Mouse (Mus musculus) heart, embryonic 12.5 days (tissue): ENCODE results near the gene Ifna6. TPM values are rescaled to one million over a fixed set of nuclear protein-coding genes. Genes with fewer than 3 reads are reported as not detected.

Experiments used
- ATAC-seq: fragments of 200-750 bp; cut with Nextera tagmentation; 2 replicates; pipeline ENCODE4 v1.8.0; 2017; ENCODE audit warnings: moderate TSS enrichment, moderate library complexity; ENCODE audit not compliant: insufficient number of reproducible peaks, low FRiP score
- H3K27ac ChIP-seq: fragments of 300-500 bp; sonication (generic); 2 replicates; pipeline ENCODE4 v1.5.1; 2016; ENCODE audit warnings: mild to moderate bottlenecking, moderate library complexity; ENCODE audit not compliant: poor library complexity, severe bottlenecking
- H3K27me3 ChIP-seq: fragments of 300-500 bp; sonication (generic); replicated peaks from 2 replicates; pipeline ENCODE4 v1.6.1; 2016; ENCODE audit warnings: mild to moderate bottlenecking, moderate library complexity
- H3K36me3 ChIP-seq: fragments of 300-500 bp; sonication (generic); 2 replicates; pipeline ENCODE4 v1.6.1; 2016; ENCODE audit warnings: mild to moderate bottlenecking, moderate library complexity
- H3K4me1 ChIP-seq: fragments of 300-500 bp; sonication (generic); replicated peaks from 2 replicates; pipeline ENCODE4 v1.6.1; 2016; ENCODE audit warnings: mild to moderate bottlenecking
- H3K4me2 ChIP-seq: fragments of 300-500 bp; sonication (generic); 2 replicates; pipeline ENCODE4 v1.6.1; 2016; ENCODE audit warnings: mild to moderate bottlenecking, moderate library complexity
- H3K4me3 ChIP-seq: fragments of 300-500 bp; sonication (generic); 2 replicates; pipeline ENCODE4 v1.5.1; 2016; ENCODE audit warnings: mild to moderate bottlenecking
- H3K9ac ChIP-seq: fragments of 300-500 bp; sonication (generic); 2 replicates; pipeline ENCODE4 v1.6.1; 2016; ENCODE audit warnings: mild to moderate bottlenecking, moderate library complexity
- H3K9me3 ChIP-seq: fragments of 300-500 bp; sonication (generic); replicated peaks from 2 replicates; pipeline ENCODE4 v1.6.1; 2016; ENCODE audit warnings: mild to moderate bottlenecking, moderate library complexity
- WGBS: fragments of 180-500 bp; shearing (Covaris S2); methylation state at CpG from one replicate; pipeline ENCODE4 v1.1.7; 2016; 5-methylcytosine and 5-hydroxymethylcytosine counted together
- polyA plus RNA-seq: library from polyadenylated mRNA; unstranded; fragments of >200 nt; fragmentation: Nextera tagmentation; extraction: Ambion mirVana; gene quantifications from 2 replicates; pipeline ENCODE4 v1.2.1, GENCODE M21; 2016

Gene Ifna6
- polyA plus RNA-seq, 1 experiment from 2014 or later: not detected

DNA sequence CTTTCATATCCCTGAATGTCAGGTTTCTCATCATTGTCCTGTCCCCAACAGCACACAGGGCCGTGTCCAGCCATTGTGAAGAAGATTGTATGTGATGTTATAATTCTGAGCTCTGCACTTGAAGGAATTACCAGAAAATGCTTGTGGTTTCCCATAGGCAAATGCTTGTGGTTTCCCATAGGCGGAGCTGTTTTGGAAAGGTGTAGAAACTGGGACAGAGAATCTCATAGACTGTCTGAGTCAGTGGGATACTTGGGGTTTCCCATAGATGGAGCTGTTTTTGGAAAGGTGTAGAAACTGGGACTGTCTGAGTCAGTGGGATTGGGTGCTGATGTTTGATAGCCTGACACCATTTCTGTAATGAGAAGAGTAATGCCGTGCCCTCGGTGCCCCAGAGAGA lies 49.3 kb downstream of the Ifna6 start:
- no peak overlapping the region for H3K4me2 ChIP-seq
- H3K9me3 ChIP-seq: no peaks in the 10 kb centered on the region
- no peak overlapping the region for H3K27ac ChIP-seq
- H3K4me3 ChIP-seq: no peak overlapping the region
- no peaks in the 10 kb centered on the region for H3K36me3 ChIP-seq
- no peaks in the 10 kb centered on the region; the same call in 1 of the 2 replicates for H3K27me3 ChIP-seq
- WGBS: 84% methylated on average over 4 of the region's 4 CpGs
- ATAC-seq: no peak
- no peaks in the 10 kb centered on the region for H3K4me1 ChIP-seq
- H3K9ac ChIP-seq: no peak overlapping the region

Other genes with a start within 250 kb of the Ifna6 start
- not detected in 2 replicates for gene Ifna9, start 235.0 kb upstream of the Ifna6 start, polyA plus RNA-seq
- gene Ifna12, start 224.0 kb upstream of the Ifna6 start, polyA plus RNA-seq: not detected in 2 replicates
- not detected in 2 replicates for gene C87499, start 193.0 kb upstream of the Ifna6 start, polyA plus RNA-seq
- not detected in 2 replicates for gene Ifna13, start 183.0 kb upstream of the Ifna6 start, polyA plus RNA-seq
- gene Ifna16, start 150.5 kb upstream of the Ifna6 start, polyA plus RNA-seq: not detected in 2 replicates
- gene Ifna2, start 143.5 kb upstream of the Ifna6 start, polyA plus RNA-seq: not detected in 2 replicates
- gene Ifnab, start 136.1 kb upstream of the Ifna6 start, polyA plus RNA-seq: not detected in 2 replicates
- 0.83 and 1.1 TPM in 2 replicates for gene Gm26566, start 105.6 kb upstream of the Ifna6 start, polyA plus RNA-seq
- 108 and 112 TPM in 2 replicates for gene Klhl9, start 105.0 kb upstream of the Ifna6 start, polyA plus RNA-seq
- not detected in 2 replicates for gene Gm13271, start 72.5 kb upstream of the Ifna6 start, polyA plus RNA-seq
- gene Gm13283, start 67.3 kb upstream of the Ifna6 start, polyA plus RNA-seq: 0.14 TPM in 1 of 2 replicates, not detected in the other
- gene Gm13290, start 53.6 kb upstream of the Ifna6 start, polyA plus RNA-seq: 0.33 and 0.35 TPM in 2 replicates
- gene Gm13289, start 50.5 kb upstream of the Ifna6 start, polyA plus RNA-seq: not detected in 2 replicates
- 0.24 TPM in 1 of 2 replicates, not detected in the other for gene Gm13272, start 47.6 kb upstream of the Ifna6 start, polyA plus RNA-seq
- gene Ifnz, start 45.3 kb upstream of the Ifna6 start, polyA plus RNA-seq: 0.15 and 0.33 TPM in 2 replicates
- gene Gm13276, start 41.7 kb upstream of the Ifna6 start, polyA plus RNA-seq: not detected in 2 replicates
- not detected in 2 replicates for gene Gm13277, start 38.8 kb upstream of the Ifna6 start, polyA plus RNA-seq
- gene Gm13278, start 35.9 kb upstream of the Ifna6 start, polyA plus RNA-seq: not detected in 2 replicates
- gene Gm13275, start 32.9 kb upstream of the Ifna6 start, polyA plus RNA-seq: not detected in 2 replicates
- not detected in 2 replicates for gene Gm13279, start 30.0 kb upstream of the Ifna6 start, polyA plus RNA-seq
- gene Gm13285, start 27.8 kb upstream of the Ifna6 start, polyA plus RNA-seq: 1.1 TPM in 1 of 2 replicates, not detected in the other
- 1.2 TPM in 1 of 2 replicates, not detected in the other for gene Gm13287, start 24.2 kb upstream of the Ifna6 start, polyA plus RNA-seq
- not detected in 2 replicates for gene Gm13288, start 21.9 kb upstream of the Ifna6 start, polyA plus RNA-seq
- gene Ifna7, start 11.2 kb upstream of the Ifna6 start, polyA plus RNA-seq: not detected in 2 replicates
- not detected in 2 replicates for gene Ifna11, start 7.5 kb upstream of the Ifna6 start, polyA plus RNA-seq
- gene Ifna5, start 8.1 kb downstream of the Ifna6 start, polyA plus RNA-seq: not detected in 2 replicates
- not detected in 2 replicates for gene Ifna4, start 14.4 kb downstream of the Ifna6 start, polyA plus RNA-seq
- not detected in 2 replicates for gene Ifna1, start 22.7 kb downstream of the Ifna6 start, polyA plus RNA-seq
- not detected in 2 replicates for gene Ifne, start 52.8 kb downstream of the Ifna6 start, polyA plus RNA-seq